Mouse (Mus musculus): ENCODE measurements around the gene Gpr132. TPM values are rescaled to one million over a fixed set of nuclear protein-coding genes. Genes with fewer than 3 reads are reported as not detected.

Gpr132 gene
- polyA plus RNA-seq, 1 experiment, result 0.04 TPM

GRCm38 (mm10) chr12:112903941-112904340 is 35.9 kb upstream of the Gpr132 start:
- TF ChIP-seq CTCF (IDR thresholded peaks at IDR 0.05; ENCODE audit: extremely low read depth, insufficient read depth, low read length) (no peak), POLR2A (IDR thresholded peaks at IDR 0.05; ENCODE audit: extremely low read depth, insufficient read depth, low read length) (no peak)

GRCm38 (mm10) chr12:112900641-112901040 is 32.6 kb upstream of the Gpr132 start:
- H3K4me1 ChIP-seq (ENCODE audit: control insufficient read depth, insufficient read depth, low read length), result no peaks in the 10 kb centered on the region; the same call in 1 of the 2 replicates
- H3K4me3 ChIP-seq (ENCODE audit: insufficient read depth, low read length), result no peak overlapping the region
- TF ChIP-seq POLR2A (IDR thresholded peaks at IDR 0.05; ENCODE audit: extremely low read depth, insufficient read depth, low read length), result no peak
- no peak for TF ChIP-seq CTCF (IDR thresholded peaks at IDR 0.05; ENCODE audit: extremely low read depth, insufficient read depth, low read length)
- H3K27ac ChIP-seq (ENCODE audit: insufficient read depth, low read length), result no peak overlapping the region

More at GRCm38 (mm10) chr12:112903941-112904340, 35.9 kb upstream of the Gpr132 start:
- H3K27ac ChIP-seq (ENCODE audit: insufficient read depth, low read length), result no peak overlapping the region
- H3K4me1 ChIP-seq (ENCODE audit: control insufficient read depth, insufficient read depth, low read length), result no peaks in the 10 kb centered on the region; the same call in 1 of the 2 replicates
- H3K4me3 ChIP-seq (ENCODE audit: insufficient read depth, low read length), result no peak overlapping the region

- Histone ChIP-seq H3K27ac (ENCODE audit: insufficient read depth, low read length) (no peak overlapping the region), H3K4me3 (ENCODE audit: insufficient read depth, low read length) (no peak overlapping the region), H3K4me1 (ENCODE audit: control insufficient read depth, insufficient read depth, low read length) (peaks cover 3% of the 10 kb centered on the region)
- TF ChIP-seq CTCF (IDR thresholded peaks at IDR 0.05; ENCODE audit: extremely low read depth, insufficient read depth, low read length) (no peak), POLR2A (IDR thresholded peaks at IDR 0.05; ENCODE audit: extremely low read depth, insufficient read depth, low read length) (no peak)
Measured at GRCm38 (mm10) chr12:112898960-112899359, 30.9 kb upstream of the Gpr132 start.

GRCm38 (mm10) chr12:112898351-112898750 is 30.3 kb upstream of the Gpr132 start:
- no peak for TF ChIP-seq CTCF (IDR thresholded peaks at IDR 0.05; ENCODE audit: extremely low read depth, insufficient read depth, low read length)
- no peak for TF ChIP-seq POLR2A (IDR thresholded peaks at IDR 0.05; ENCODE audit: extremely low read depth, insufficient read depth, low read length)
- peaks cover 3% of the 10 kb centered on the region for H3K4me1 ChIP-seq (ENCODE audit: control insufficient read depth, insufficient read depth, low read length)
- H3K4me3 ChIP-seq (ENCODE audit: insufficient read depth, low read length), result no peak overlapping the region
- no peak overlapping the region for H3K27ac ChIP-seq (ENCODE audit: insufficient read depth, low read length)

- TF ChIP-seq POLR2A (IDR thresholded peaks at IDR 0.05; ENCODE audit: extremely low read depth, insufficient read depth, low read length) (no peak), CTCF (IDR thresholded peaks at IDR 0.05; ENCODE audit: extremely low read depth, insufficient read depth, low read length) (no peak)
- Histone ChIP-seq H3K4me1 (ENCODE audit: control insufficient read depth, insufficient read depth, low read length) (peaks cover 3% of the 10 kb centered on the region), H3K4me3 (ENCODE audit: insufficient read depth, low read length) (no peak overlapping the region), H3K27ac (ENCODE audit: insufficient read depth, low read length) (peak overlapping the region; percentile 25; the same call in 1 of the 2 replicates)
Measured at GRCm38 (mm10) chr12:112897522-112898212, 29.6 kb upstream of the Gpr132 start.

- peaks cover 3% of the 10 kb centered on the region for H3K4me1 ChIP-seq (ENCODE audit: control insufficient read depth, insufficient read depth, low read length)
- peak overlapping the region; percentile 59; the same call in 1 of the 2 replicates for H3K27ac ChIP-seq (ENCODE audit: insufficient read depth, low read length)
- no peak overlapping the region for H3K4me3 ChIP-seq (ENCODE audit: insufficient read depth, low read length)
- no peak for TF ChIP-seq CTCF (IDR thresholded peaks at IDR 0.05; ENCODE audit: extremely low read depth, insufficient read depth, low read length)
- no peak for TF ChIP-seq POLR2A (IDR thresholded peaks at IDR 0.05; ENCODE audit: extremely low read depth, insufficient read depth, low read length)
Measured at GRCm38 (mm10) chr12:112894969-112895368, 26.9 kb upstream of the Gpr132 start.

GRCm38 (mm10) chr12:112894303-112894884 is 26.4 kb upstream of the Gpr132 start:
- no peak overlapping the region for H3K27ac ChIP-seq (ENCODE audit: insufficient read depth, low read length)

GRCm38 (mm10) chr12:112885465-112885864 is 17.4 kb upstream of the Gpr132 start:
- TF ChIP-seq CTCF (IDR thresholded peaks at IDR 0.05; ENCODE audit: extremely low read depth, insufficient read depth, low read length) (no peak), POLR2A (IDR thresholded peaks at IDR 0.05; ENCODE audit: extremely low read depth, insufficient read depth, low read length) (no peak)
- Histone ChIP-seq H3K4me3 (ENCODE audit: insufficient read depth, low read length) (no peak overlapping the region), H3K4me1 (ENCODE audit: control insufficient read depth, insufficient read depth, low read length) (no peaks in the 10 kb centered on the region), H3K27ac (ENCODE audit: insufficient read depth, low read length) (no peak overlapping the region)

More at GRCm38 (mm10) chr12:112894303-112894884, 26.4 kb upstream of the Gpr132 start:
- H3K4me3 ChIP-seq (ENCODE audit: insufficient read depth, low read length), result no peak overlapping the region
- TF ChIP-seq CTCF (IDR thresholded peaks at IDR 0.05; ENCODE audit: extremely low read depth, insufficient read depth, low read length), result no peak
- TF ChIP-seq POLR2A (IDR thresholded peaks at IDR 0.05; ENCODE audit: extremely low read depth, insufficient read depth, low read length), result no peak
- H3K4me1 ChIP-seq (ENCODE audit: control insufficient read depth, insufficient read depth, low read length), result peaks cover 3% of the 10 kb centered on the region

- Histone ChIP-seq H3K27ac (ENCODE audit: insufficient read depth, low read length) (no peak overlapping the region), H3K4me3 (ENCODE audit: insufficient read depth, low read length) (no peak overlapping the region), H3K4me1 (ENCODE audit: control insufficient read depth, insufficient read depth, low read length) (0 out of 2 replicates have a peak, but pooled peaks cover 2% of the 10 kb centered on the region)
- TF ChIP-seq CTCF (IDR thresholded peaks at IDR 0.05; ENCODE audit: extremely low read depth, insufficient read depth, low read length) (no peak), POLR2A (IDR thresholded peaks at IDR 0.05; ENCODE audit: extremely low read depth, insufficient read depth, low read length) (no peak)
Measured at GRCm38 (mm10) chr12:112881301-112881815, 13.3 kb upstream of the Gpr132 start.

Measured in cortical plate, adult 2 months (tissue).